Comparison of ENCODE assay signal across 8 mouse cellular contexts in the genomic region with DNA sequence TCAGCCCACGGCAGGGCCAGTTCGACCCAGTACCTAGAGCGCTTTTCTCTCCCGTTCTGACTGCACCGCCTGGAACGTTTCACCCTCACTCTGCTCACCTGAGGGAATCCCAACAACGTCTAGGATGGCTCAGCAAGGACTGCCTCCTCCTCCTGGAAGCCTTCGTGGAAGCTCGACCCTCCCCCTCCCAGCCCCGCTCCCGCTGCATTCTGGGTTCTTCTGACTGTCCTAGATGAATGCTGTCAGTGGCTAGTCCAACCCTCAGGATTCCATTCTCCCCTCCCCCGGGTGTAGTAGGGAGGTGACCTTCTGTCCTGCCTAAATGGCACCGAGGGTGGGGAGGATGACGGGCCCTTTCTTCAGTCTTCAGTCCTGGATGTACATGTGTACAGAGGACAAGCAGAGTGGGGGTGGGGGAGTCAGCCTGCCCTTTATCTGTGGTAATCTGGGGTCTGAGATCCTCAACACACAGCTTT. TPM values are rescaled to one million over a fixed set of nuclear protein-coding genes. Genes with fewer than 3 reads are reported as not detected.
DNase-seq lines count a peak whose midpoint lies in the region; ATAC-seq lines count a peak whose summit lies in the region.

A gene (minus strand): TSS at position 123 of the 476 bp plus-strand sequence.

- peak within 1 kb of the TSS; percentile 99 for H3K4me2 ChIP-seq in liver, embryonic 11.5 days

- no peak for ATAC-seq in CD4-positive, CD25-positive, alpha-beta regulatory T cell, adult 4 months
- ATAC-seq in liver, embryonic 11.5 days (replicated peaks; ENCODE audit: low FRiP score): no peak
- no peak for ATAC-seq in neutrophil, adult 5-6 weeks (ENCODE audit: extremely low read depth, insufficient number of reproducible peaks, low FRiP score, poor library complexity, severe bottlenecking)

- H3K36me3 ChIP-seq in liver, embryonic 11.5 days (ENCODE audit: control insufficient read depth, insufficient read depth, low read length): no peaks in the 10 kb centered on the region

- H3K27me3 ChIP-seq in liver, embryonic 11.5 days (replicated peaks; ENCODE audit: control insufficient read depth, insufficient read depth, low read length): no peaks in the 10 kb centered on the region

- peak within 1 kb of the TSS; percentile 32; the same call in 1 of the 2 replicates for H3K27ac ChIP-seq in liver, embryonic 11.5 days (ENCODE audit: low read depth, low read length)

- H3K4me1 ChIP-seq in liver, embryonic 11.5 days (replicated peaks; ENCODE audit: control insufficient read depth, insufficient read depth, low read length): peaks cover 46% of the 10 kb centered on the region

- WGBS in liver, embryonic 11.5 days: 16% methylated on average over 14 of the region's 14 CpGs

- DNase-seq in cerebellum, adult 8-10 months: peak; percentile 38
- no peak for DNase-seq in cerebellum, postnatal 25 days
- DNase-seq in embryo, embryonic 10.5 days (ENCODE audit: low spot score): peak; percentile 73
- DNase-seq in heart, postnatal 4 days: peak; percentile 48
- DNase-seq in liver, embryonic 11.5 days (ENCODE audit: low spot score): peak; percentile 50
- no peak for DNase-seq in frontal cortex, postnatal 36 days (ENCODE audit: low spot score in 2 of 2)

- H3K4me3 ChIP-seq in liver, embryonic 11.5 days (ENCODE audit: low read depth, low read length): peak within 1 kb of the TSS; percentile 77

- peak within 1 kb of the TSS; percentile 70 for H3K9ac ChIP-seq in liver, embryonic 11.5 days (ENCODE audit: low read depth, low read length)

- no peaks in the 10 kb centered on the region for H3K9me3 ChIP-seq in liver, embryonic 11.5 days (ENCODE audit: control insufficient read depth, low read length)

RNA-seq across cellular contexts. Expression of the gene that starts here (rescaled TPM):
- polyA plus RNA-seq in CD4-positive, CD25-positive, alpha-beta regulatory T cell, adult 4 months (2017; shearing (Covaris generic)): 10 to 100 TPM; 22.7 to 89.4 TPM
- 10 to 100 TPM; 17.4 to 17.7 TPM for total RNA-seq in heart, postnatal 4 days (2021)
- polyA plus RNA-seq in liver, embryonic 11.5 days (2014; fragmentation: Nextera tagmentation; extraction: Ambion mirVana): 1.1 and 2.2 TPM in 2 replicates
- total RNA-seq in neutrophil, adult 5-6 weeks (2017): 105 and 114 TPM in 2 replicates

Comparison
In these comparisons a context has a peak if more than half of its experiments do, and no peak if none do; other contexts are left out.
1. DNase-seq: peak in cerebellum, adult 8-10 months (single experiment), embryo, embryonic 10.5 days (single experiment), heart, postnatal 4 days (single experiment) and liver, embryonic 11.5 days (single experiment); none in cerebellum, postnatal 25 days (0 of 2) and frontal cortex, postnatal 36 days (0 of 2).